Mouse (Mus musculus) mesoderm, embryonic 11.5 days (tissue): ENCODE results near the gene Efl1.

Experiments
- DNase-seq: peaks from one replicate; pipeline ENCODE4 v3.0.0-alpha.2; 2012; ENCODE audit warnings: low read depth, low spot score

The Efl1 gene

DNA sequence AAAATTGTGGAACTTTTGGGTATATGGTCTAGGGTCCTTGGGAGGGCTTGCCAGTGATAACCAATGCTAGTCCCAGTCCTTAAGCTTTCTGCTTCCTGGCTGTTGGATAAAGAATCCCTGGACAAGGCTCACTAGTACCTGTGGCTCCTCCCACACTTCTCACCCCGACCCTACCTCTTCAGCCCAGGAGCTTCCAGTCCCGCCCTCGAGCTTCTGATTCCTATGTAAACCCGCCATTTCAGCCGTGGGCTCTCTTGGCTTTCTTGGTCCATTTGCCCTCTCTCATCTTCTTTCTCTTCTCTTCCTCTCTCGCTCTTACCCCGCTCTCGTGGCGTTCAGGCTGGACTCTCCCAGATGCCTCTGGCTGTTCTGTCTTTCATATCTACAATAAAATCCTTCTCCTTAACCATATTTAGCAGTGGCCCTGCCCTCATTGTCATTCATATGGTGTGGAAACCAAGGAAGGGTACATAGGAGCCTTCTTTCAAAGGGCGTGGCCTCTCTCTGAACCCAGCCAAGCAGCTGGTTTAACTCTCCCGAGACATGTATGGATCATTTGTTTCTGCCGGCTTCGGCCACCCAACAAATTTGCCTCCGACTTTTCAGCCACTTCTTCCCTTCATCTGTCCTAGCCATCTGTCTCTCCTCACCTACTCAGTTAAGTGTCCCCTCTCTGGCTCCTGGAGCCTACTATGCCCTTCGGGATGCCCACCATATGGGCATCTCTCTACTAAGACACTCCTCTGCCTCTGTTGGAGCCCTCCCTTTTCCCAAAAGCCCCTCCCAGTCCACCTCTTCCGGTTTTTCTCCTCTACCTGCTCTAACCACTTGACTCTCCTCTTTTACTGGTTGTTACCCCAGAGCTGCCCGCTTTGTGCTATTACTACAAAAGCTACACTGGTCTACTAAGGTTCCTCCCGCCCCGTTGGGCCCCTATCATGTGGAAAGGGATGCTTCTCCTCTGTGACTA is 164.1 kb downstream of the Efl1 start:
- DNase-seq: no peak

DNA sequence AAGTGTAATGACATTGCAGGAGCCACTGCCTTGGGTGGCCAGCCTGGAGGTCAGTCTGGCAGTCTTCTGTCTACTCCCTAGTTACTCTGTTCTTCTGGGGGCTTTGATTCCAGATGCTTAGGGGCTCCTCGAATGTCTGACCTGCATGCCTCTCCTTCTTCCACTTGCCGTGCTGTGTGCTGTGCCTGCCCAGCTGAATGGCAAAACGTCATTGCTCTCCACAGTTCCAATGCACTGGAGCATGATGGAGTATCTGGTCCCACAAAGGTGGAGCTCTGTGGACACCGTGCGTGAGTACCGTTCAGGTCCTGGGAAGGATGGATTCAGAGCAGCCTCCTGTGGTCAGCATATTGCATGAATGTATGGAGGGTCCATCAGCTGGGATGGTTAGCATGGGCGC is 171.1 kb downstream of the Efl1 start:
- no peak for DNase-seq

DNA sequence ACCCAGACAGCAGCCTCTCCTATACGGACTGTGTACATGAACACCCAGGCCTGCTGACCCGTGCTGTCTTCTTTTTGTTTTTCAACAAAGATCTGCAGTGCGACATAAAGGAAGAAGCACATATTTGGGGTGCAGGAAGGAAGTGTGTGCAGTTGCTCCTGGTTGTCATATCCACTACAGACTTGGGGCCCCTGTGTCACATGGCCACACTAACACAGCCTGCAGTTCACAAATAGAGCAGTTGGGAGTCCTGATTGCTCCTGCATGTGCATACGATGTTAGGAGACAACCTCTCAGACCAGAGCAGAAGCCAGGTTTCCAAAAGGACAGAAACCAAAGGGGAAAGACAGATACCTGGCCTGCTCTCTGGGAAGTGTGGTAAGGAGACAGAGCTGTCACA is 172.2 kb downstream of the Efl1 start:
- DNase-seq: no peak

DNA sequence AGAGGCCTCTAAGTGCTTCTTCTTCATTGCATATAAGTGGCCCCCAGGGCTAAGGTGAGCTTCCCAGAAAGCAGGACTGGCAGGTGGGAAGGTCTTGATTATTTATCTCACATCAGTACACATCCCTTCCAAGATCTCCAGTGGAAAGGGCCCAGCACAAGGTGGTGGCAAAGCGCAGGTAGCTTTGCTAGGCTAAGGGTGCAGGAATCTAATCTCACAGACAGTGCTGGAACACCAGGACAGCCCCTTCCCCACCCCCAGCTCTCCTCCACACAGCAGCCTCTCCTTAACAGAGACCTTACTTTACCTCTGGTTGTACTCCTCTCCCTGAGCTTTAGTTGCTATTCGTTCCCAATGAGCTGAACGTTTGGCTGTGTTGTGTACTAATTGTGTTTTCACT is 173.1 kb downstream of the Efl1 start:
- DNase-seq: no peak

- DNase-seq: no peak
Measured at GRCm38 (mm10) chr7:82822528-82822927, 174.1 kb downstream of the Efl1 start.
